Mouse (Mus musculus): ENCODE data around the gene Il4ra. TPM values are rescaled to one million over a fixed set of nuclear protein-coding genes. Genes with fewer than 3 reads are reported as not detected.

Il4ra gene
- polyA plus RNA-seq, 1 experiment from 2014 or later, result 6.9 TPM

- no peak overlapping the region for H3K4me2 ChIP-seq (ENCODE audit: low read depth, low read length)
- no peak for ATAC-seq (ENCODE audit: low read depth)
- H3K4me1 ChIP-seq (ENCODE audit: control insufficient read depth, low read depth, low read length), result no peaks in the 10 kb centered on the region
- no peaks in the 10 kb centered on the region for H3K9me3 ChIP-seq (replicated peaks; ENCODE audit: control insufficient read depth, low read length)
- no peaks in the 10 kb centered on the region for H3K36me3 ChIP-seq (ENCODE audit: control insufficient read depth, insufficient read depth)
- H3K9ac ChIP-seq (ENCODE audit: low read depth, low read length), result no peak overlapping the region
- 31% methylated on average over 9 of the region's 9 CpGs for WGBS (ENCODE audit: insufficient replicate concordance)
- no peak overlapping the region for H3K4me3 ChIP-seq (ENCODE audit: low read depth, low read length)
- H3K27ac ChIP-seq (ENCODE audit: low read length), result no peak overlapping the region
- no peaks in the 10 kb centered on the region for H3K27me3 ChIP-seq (ENCODE audit: control insufficient read depth, insufficient read depth, low read depth, low read length)
These were observed 45.2 kb downstream of the Il4ra start for GRCm38 (mm10) chr7:125597083-125597482.

GRCm38 (mm10) chr7:125597516-125598347, 45.8 kb downstream of the Il4ra start:
- no peaks in the 10 kb centered on the region for H3K36me3 ChIP-seq (ENCODE audit: control insufficient read depth, insufficient read depth)
- ATAC-seq (ENCODE audit: low read depth), result no peak
- 72% methylated on average over 11 of the region's 11 CpGs for WGBS (ENCODE audit: insufficient replicate concordance)
- H3K4me2 ChIP-seq (ENCODE audit: low read depth, low read length), result no peak overlapping the region
- H3K4me3 ChIP-seq (ENCODE audit: low read depth, low read length), result no peak overlapping the region
- H3K27ac ChIP-seq (ENCODE audit: low read length), result no peak overlapping the region
- no peaks in the 10 kb centered on the region for H3K9me3 ChIP-seq (replicated peaks; ENCODE audit: control insufficient read depth, low read length)
- peaks cover under 1% of the 10 kb centered on the region; the same call in 1 of the 2 replicates for H3K4me1 ChIP-seq (ENCODE audit: control insufficient read depth, low read depth, low read length)
- no peak overlapping the region for H3K9ac ChIP-seq (ENCODE audit: low read depth, low read length)
- H3K27me3 ChIP-seq (ENCODE audit: control insufficient read depth, insufficient read depth, low read depth, low read length), result no peaks in the 10 kb centered on the region

- Histone ChIP-seq H3K9me3 (replicated peaks; ENCODE audit: control insufficient read depth, low read length) (no peaks in the 10 kb centered on the region), H3K27ac (ENCODE audit: low read length) (no peak overlapping the region), H3K4me2 (ENCODE audit: low read depth, low read length) (no peak overlapping the region), H3K27me3 (ENCODE audit: control insufficient read depth, insufficient read depth, low read depth, low read length) (no peaks in the 10 kb centered on the region), H3K4me1 (ENCODE audit: control insufficient read depth, low read depth, low read length) (peaks cover 3% of the 10 kb centered on the region; the same call in 1 of the 2 replicates), H3K36me3 (ENCODE audit: control insufficient read depth, insufficient read depth) (no peaks in the 10 kb centered on the region), H3K4me3 (ENCODE audit: low read depth, low read length) (no peak overlapping the region), H3K9ac (ENCODE audit: low read depth, low read length) (no peak overlapping the region)
- 11% methylated on average over 4 of the region's 4 CpGs for WGBS (ENCODE audit: insufficient replicate concordance)
- ATAC-seq (ENCODE audit: low read depth), result no peak
These were observed 47.6 kb downstream of the Il4ra start for GRCm38 (mm10) chr7:125599373-125599973.

DNA sequence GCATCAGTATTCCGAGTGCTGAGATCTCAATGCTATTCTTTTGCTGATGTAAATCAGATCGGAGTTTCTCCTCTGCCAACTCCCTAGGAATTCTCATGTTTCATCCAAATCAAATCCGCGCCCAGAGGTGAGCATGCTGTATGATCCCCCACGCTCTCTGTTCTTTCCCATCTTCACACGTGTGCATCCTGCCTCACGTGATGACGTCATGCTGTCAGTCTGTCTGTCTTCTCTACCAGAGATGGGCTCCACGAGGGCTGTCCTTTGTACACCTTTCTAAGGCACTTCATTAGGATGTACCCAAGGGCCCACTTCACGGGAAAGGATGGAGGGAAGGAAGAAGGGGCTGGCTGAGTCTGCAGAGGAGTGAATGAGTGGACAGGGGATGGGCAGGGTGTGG, 48.2 kb downstream of the Il4ra start:
- no peak for ATAC-seq (ENCODE audit: low read depth)
- no peak overlapping the region for H3K27ac ChIP-seq (ENCODE audit: low read length)
- H3K4me2 ChIP-seq (ENCODE audit: low read depth, low read length), result no peak overlapping the region
- WGBS (ENCODE audit: insufficient replicate concordance), result 39% methylated on average over 10 of the region's 10 CpGs
- peaks cover 3% of the 10 kb centered on the region; the same call in 1 of the 2 replicates for H3K4me1 ChIP-seq (ENCODE audit: control insufficient read depth, low read depth, low read length)
- H3K4me3 ChIP-seq (ENCODE audit: low read depth, low read length), result no peak overlapping the region
- H3K36me3 ChIP-seq (ENCODE audit: control insufficient read depth, insufficient read depth), result no peaks in the 10 kb centered on the region
- H3K27me3 ChIP-seq (ENCODE audit: control insufficient read depth, insufficient read depth, low read depth, low read length), result no peaks in the 10 kb centered on the region
- H3K9me3 ChIP-seq (replicated peaks; ENCODE audit: control insufficient read depth, low read length), result no peaks in the 10 kb centered on the region
- no peak overlapping the region for H3K9ac ChIP-seq (ENCODE audit: low read depth, low read length)

DNA sequence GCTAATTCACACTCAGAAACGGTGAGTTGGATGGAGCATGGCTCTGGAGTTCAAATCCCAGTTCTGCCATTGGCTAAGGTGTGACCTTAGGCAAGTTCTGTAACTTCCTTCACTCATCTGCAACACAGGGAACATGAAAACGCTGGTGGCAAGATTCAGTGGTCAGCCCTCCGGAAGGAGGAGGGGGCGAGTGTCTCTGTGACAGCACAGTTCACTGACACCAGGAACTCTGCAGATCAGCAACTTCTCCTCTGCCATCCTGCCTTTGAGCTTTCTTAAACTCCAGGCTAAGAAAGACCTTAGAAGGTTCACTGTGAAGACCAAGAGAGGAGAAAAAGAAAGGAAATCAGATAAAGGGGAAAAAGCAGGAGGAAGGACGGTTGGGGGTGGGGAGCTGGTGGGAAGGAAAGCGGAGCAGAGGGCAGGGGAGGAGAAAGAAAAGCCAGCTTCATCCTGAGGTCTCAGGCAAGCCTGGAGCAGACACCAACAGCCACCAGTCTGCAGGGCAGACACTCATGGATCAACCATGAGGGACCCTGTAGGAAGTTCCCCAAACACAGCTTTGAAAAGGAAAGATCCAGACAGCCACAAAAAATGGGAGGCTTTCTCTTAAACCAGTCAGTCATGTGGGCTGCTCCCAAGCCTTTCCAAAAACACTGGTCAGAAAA, 48.8 kb downstream of the Il4ra start:
- 6% methylated on average over 6 of the region's 6 CpGs for WGBS (ENCODE audit: insufficient replicate concordance)
- ATAC-seq (ENCODE audit: low read depth), result peak; percentile 17; the same call in 1 of the 2 replicates
- Histone ChIP-seq H3K4me1 (ENCODE audit: control insufficient read depth, low read depth, low read length) (peaks cover 3% of the 10 kb centered on the region; the same call in 1 of the 2 replicates), H3K9ac (ENCODE audit: low read depth, low read length) (no peak overlapping the region), H3K4me3 (ENCODE audit: low read depth, low read length) (no peak overlapping the region), H3K27me3 (ENCODE audit: control insufficient read depth, insufficient read depth, low read depth, low read length) (no peaks in the 10 kb centered on the region), H3K27ac (ENCODE audit: low read length) (0 out of 2 replicates have a peak overlapping the region, but pooled peaks have one; percentile 26), H3K9me3 (replicated peaks; ENCODE audit: control insufficient read depth, low read length) (no peaks in the 10 kb centered on the region), H3K36me3 (ENCODE audit: control insufficient read depth, insufficient read depth) (no peaks in the 10 kb centered on the region), H3K4me2 (ENCODE audit: low read depth, low read length) (0 out of 2 replicates have a peak overlapping the region, but pooled peaks have one; percentile 8)

GRCm38 (mm10) chr7:125601280-125601670, 49.4 kb downstream of the Il4ra start:
- Histone ChIP-seq H3K27ac (ENCODE audit: low read length) (peak overlapping the region; percentile 32; the same call in 1 of the 2 replicates), H3K4me3 (ENCODE audit: low read depth, low read length) (no peak overlapping the region), H3K36me3 (ENCODE audit: control insufficient read depth, insufficient read depth) (no peaks in the 10 kb centered on the region), H3K4me1 (ENCODE audit: control insufficient read depth, low read depth, low read length) (peaks cover 3% of the 10 kb centered on the region; the same call in 1 of the 2 replicates), H3K27me3 (ENCODE audit: control insufficient read depth, insufficient read depth, low read depth, low read length) (no peaks in the 10 kb centered on the region), H3K9ac (ENCODE audit: low read depth, low read length) (no peak overlapping the region), H3K4me2 (ENCODE audit: low read depth, low read length) (no peak overlapping the region), H3K9me3 (replicated peaks; ENCODE audit: control insufficient read depth, low read length) (no peaks in the 10 kb centered on the region)
- 60% methylated on average over 6 of the region's 6 CpGs for WGBS (ENCODE audit: insufficient replicate concordance)
- ATAC-seq (ENCODE audit: low read depth), result no peak

DNA sequence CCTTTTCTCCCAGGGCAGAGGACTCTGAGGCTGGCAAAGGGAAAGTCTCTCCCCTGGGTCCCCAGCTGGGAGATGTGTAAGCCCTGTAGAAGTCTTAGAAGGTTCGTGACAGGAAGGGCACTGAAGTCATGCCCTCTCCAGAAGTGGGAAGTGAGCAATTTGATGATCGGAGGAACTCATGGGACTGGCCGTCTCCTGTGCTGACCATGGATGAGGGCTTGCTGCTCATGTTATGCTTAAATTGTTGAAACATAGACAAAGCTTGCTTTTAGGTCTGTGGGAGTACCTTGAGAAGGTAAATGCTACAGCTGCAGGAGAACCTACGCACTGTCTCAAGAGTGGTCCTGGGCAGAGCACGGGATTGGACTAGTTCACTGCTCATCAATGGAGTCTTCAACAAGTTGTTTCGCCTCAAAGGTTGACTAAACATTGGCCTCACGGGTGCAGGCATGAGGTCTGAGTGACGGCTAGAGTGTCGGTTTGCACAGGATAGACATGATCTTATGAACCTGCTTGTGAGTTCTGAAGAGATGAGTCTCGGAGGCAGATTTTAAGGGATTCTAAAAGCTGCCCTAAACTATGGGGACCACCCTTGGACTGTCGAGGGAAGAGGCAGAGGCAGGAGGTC, 50.0 kb downstream of the Il4ra start:
- Histone ChIP-seq H3K9me3 (replicated peaks; ENCODE audit: control insufficient read depth, low read length) (no peaks in the 10 kb centered on the region), H3K4me3 (ENCODE audit: low read depth, low read length) (no peak overlapping the region), H3K27ac (ENCODE audit: low read length) (peak overlapping the region; percentile 32; the same call in 1 of the 2 replicates), H3K27me3 (ENCODE audit: control insufficient read depth, insufficient read depth, low read depth, low read length) (no peaks in the 10 kb centered on the region), H3K9ac (ENCODE audit: low read depth, low read length) (no peak overlapping the region), H3K4me2 (ENCODE audit: low read depth, low read length) (no peak overlapping the region), H3K36me3 (ENCODE audit: control insufficient read depth, insufficient read depth) (no peaks in the 10 kb centered on the region), H3K4me1 (ENCODE audit: control insufficient read depth, low read depth, low read length) (peaks cover 3% of the 10 kb centered on the region; the same call in 1 of the 2 replicates)
- no peak for ATAC-seq (ENCODE audit: low read depth)
- 42% methylated on average over 11 of the region's 11 CpGs for WGBS (ENCODE audit: insufficient replicate concordance)

GRCm38 (mm10) chr7:125603185-125603631, 51.3 kb downstream of the Il4ra start, which contains the start of gene Il21r:
TSS of gene Il21r (plus strand) at chr7:125603429.
- Histone ChIP-seq H3K27me3 (ENCODE audit: control insufficient read depth, insufficient read depth, low read depth, low read length) (no peaks in the 10 kb centered on the region), H3K9ac (ENCODE audit: low read depth, low read length) (no peak within 1 kb of the TSS; the same call in 1 of the 2 replicates), H3K36me3 (ENCODE audit: control insufficient read depth, insufficient read depth) (no peaks in the 10 kb centered on the region), H3K4me2 (ENCODE audit: low read depth, low read length) (no peak within 1 kb of the TSS), H3K9me3 (replicated peaks; ENCODE audit: control insufficient read depth, low read length) (no peaks in the 10 kb centered on the region), H3K27ac (ENCODE audit: low read length) (no peak within 1 kb of the TSS), H3K4me1 (ENCODE audit: control insufficient read depth, low read depth, low read length) (peaks cover 3% of the 10 kb centered on the region; the same call in 1 of the 2 replicates), H3K4me3 (ENCODE audit: low read depth, low read length) (no peak within 1 kb of the TSS)
- WGBS (ENCODE audit: insufficient replicate concordance), result 7% methylated on average over 11 of the region's 11 CpGs
- peak; percentile 22; the same call in 1 of the 2 replicates for ATAC-seq (ENCODE audit: low read depth)

Measured in liver, embryonic 16.5 days (tissue).